Mouse (Mus musculus): ENCODE measurements around the gene Cbs.

DNA sequence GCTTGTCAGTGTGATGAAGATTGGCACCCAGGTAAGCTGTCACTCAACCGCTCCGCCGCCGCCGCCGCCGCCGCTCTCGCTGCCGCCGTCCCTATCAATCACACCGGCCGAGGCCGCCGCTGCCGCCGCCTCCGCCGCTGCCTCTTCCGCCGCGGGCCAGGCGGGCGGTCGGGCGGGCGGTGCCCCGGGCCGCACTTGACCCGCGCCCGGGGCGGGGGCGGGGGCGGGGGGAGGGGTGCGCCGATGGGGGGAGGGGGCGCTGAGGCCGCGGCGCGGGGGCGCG is 72.2 kb downstream of the Cbs start:
- TF ChIP-seq CTCF (IDR thresholded peaks at IDR 0.05; ENCODE audit: low read depth, low read length) (no peak), POLR2A (IDR thresholded peaks at IDR 0.05; ENCODE audit: extremely low read depth, insufficient read depth, low read length) (peak; percentile 50; the same call in 1 of the 2 replicates)
